Mouse (Mus musculus) forebrain, embryonic 15.5 days (tissue): Measurements from ENCODE around the gene Foxn2. TPM values are rescaled to one million over a fixed set of nuclear protein-coding genes. Genes with fewer than 3 reads are reported as not detected.
A peak's percentile ranks its signal among the peaks of the same experiment; 100 is the strongest.

Experiments used
- ATAC-seq: fragments of 200-750 bp; cut with Nextera tagmentation; replicated peaks from 2 replicates; pipeline ENCODE4 v1.8.0; 2017; ENCODE audit warnings: mild to moderate bottlenecking, moderate TSS enrichment, moderate library complexity
- H3K27ac ChIP-seq: fragments of 300-500 bp; sonication (generic); replicated peaks from 2 replicates; pipeline ENCODE4 v1.5.1; 2015; ENCODE audit warnings: mild to moderate bottlenecking, inconsistent platforms
- H3K27me3 ChIP-seq: fragments of 300-500 bp; sonication (generic); 2 replicates; pipeline ENCODE4 v1.6.1; 2015; ENCODE audit warnings: inconsistent platforms
- H3K36me3 ChIP-seq: fragments of 300-500 bp; sonication (generic); 2 replicates; pipeline ENCODE4 v1.6.1; 2015; ENCODE audit warnings: mild to moderate bottlenecking, inconsistent platforms
- H3K4me1 ChIP-seq: fragments of 300-500 bp; sonication (generic); 2 replicates; pipeline ENCODE4 v1.6.1; 2015; ENCODE audit warnings: inconsistent platforms
- H3K4me2 ChIP-seq: fragments of 300-500 bp; sonication (generic); replicated peaks from 2 replicates; pipeline ENCODE4 v1.6.1; 2015; ENCODE audit warnings: mild to moderate bottlenecking, inconsistent platforms
- H3K4me3 ChIP-seq: fragments of 300-500 bp; sonication (generic); 2 replicates; pipeline ENCODE4 v1.5.1; 2015; ENCODE audit warnings: mild to moderate bottlenecking, inconsistent platforms
- H3K9ac ChIP-seq: fragments of 300-500 bp; sonication (generic); replicated peaks from 2 replicates; pipeline ENCODE4 v1.6.1; 2015; ENCODE audit warnings: mild to moderate bottlenecking, inconsistent platforms
- H3K9me3 ChIP-seq: fragments of 300-500 bp; sonication (generic); 2 replicates; pipeline ENCODE4 v1.6.1; 2016; ENCODE audit warnings: inconsistent platforms
- WGBS: fragments of 180-500 bp; shearing (Covaris S2); methylation state at CpG from one replicate; pipeline ENCODE4 v1.1.7; 2015; ENCODE audit warnings: mixed read lengths; 5-methylcytosine and 5-hydroxymethylcytosine counted together
- polyA plus RNA-seq: library from polyadenylated mRNA; unstranded; fragments of >200 nt; fragmentation: Nextera tagmentation; extraction: Ambion mirVana; gene quantifications from 2 replicates; pipeline ENCODE4 v1.2.1, GENCODE M21; 2015

Foxn2 gene
- polyA plus RNA-seq, 1 experiment from 2014 or later, result 10.7 TPM

DNA sequence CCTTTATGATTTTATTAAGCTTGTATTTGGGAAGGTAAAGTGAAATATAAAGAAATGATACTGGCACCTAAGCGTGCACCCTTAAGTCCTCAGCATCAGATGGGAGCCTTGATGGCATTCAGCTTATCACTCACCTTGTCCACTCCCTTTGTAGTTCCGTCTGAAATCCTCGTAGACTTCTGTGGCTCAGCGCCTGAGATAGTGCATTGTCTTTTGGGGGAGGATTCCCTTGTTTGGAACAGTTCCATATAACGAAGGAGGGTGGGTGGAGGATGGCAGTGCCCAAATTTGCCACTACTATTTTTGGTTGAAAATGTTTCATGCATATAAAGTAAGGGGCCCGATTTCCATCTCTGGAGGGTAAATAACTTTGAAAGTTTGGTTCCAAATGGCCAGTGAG, 90.7 kb downstream of the Foxn2 start:
- no peak overlapping the region for H3K27ac ChIP-seq

DNA sequence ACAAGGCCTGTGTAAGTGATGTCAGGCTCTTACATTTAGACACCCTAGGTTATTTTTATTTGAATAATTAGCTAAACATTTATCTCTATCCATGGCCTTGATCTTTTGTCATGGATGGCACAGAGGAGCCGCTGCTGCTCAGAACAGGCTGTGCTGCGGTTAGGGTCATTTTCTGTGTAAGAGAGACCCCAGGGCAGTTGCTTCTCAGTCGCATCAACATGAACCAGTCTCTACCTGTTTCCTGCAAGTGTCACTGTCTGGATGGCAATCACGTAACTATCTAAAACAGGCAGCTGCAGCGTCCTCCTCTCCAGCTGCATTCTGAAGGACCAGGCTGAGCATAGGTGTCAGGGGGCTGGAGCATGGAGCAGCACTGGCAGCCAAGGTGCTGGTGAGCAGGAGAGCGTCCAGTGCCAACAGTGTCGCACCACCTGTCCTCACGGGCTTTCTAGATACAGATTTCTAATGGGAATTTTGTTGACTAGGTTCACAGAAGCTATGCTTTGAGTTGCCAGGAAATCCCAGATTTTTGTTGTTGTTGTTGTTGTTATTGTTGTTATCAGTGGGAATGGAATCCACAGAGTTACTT, 97.4 kb downstream of the Foxn2 start:
- no peak overlapping the region for H3K27ac ChIP-seq
- H3K4me2 ChIP-seq, result no peak overlapping the region
- H3K27me3 ChIP-seq, result no peaks in the 10 kb centered on the region
- WGBS, result 93% methylated on average over 8 of the region's 8 CpGs
- H3K36me3 ChIP-seq, result no peaks in the 10 kb centered on the region
- no peak for ATAC-seq
- H3K4me3 ChIP-seq, result no peak overlapping the region
- H3K9me3 ChIP-seq, result no peaks in the 10 kb centered on the region
- no peak overlapping the region for H3K9ac ChIP-seq
- no peaks in the 10 kb centered on the region for H3K4me1 ChIP-seq

More for the DNA sequence above, 90.7 kb downstream of the Foxn2 start:
- 51% methylated on average over 6 of the region's 6 CpGs for WGBS
- ATAC-seq, result no peak
- peak overlapping the region; percentile 80 for H3K4me2 ChIP-seq
- H3K9me3 ChIP-seq, result no peaks in the 10 kb centered on the region
- no peaks in the 10 kb centered on the region for H3K27me3 ChIP-seq
- no peaks in the 10 kb centered on the region for H3K36me3 ChIP-seq
- peak overlapping the region; percentile 77; the same call in 1 of the 2 replicates for H3K9ac ChIP-seq
- H3K4me1 ChIP-seq, result peaks cover 14% of the 10 kb centered on the region
- H3K4me3 ChIP-seq, result peak overlapping the region; percentile 78

Other genes starting within 250 kb of the Foxn2 start
- gene Ppp1r21, start 89.4 kb downstream of the Foxn2 start, polyA plus RNA-seq, result 25.5 and 25.6 TPM in 2 replicates
- 1.9 and 2.5 TPM in 2 replicates for gene Ston1, start 157.0 kb downstream of the Foxn2 start, polyA plus RNA-seq
- 0.45 TPM in 1 of 2 replicates, not detected in the other for gene Gtf2a1l, start 227.9 kb downstream of the Foxn2 start, polyA plus RNA-seq